Mouse (Mus musculus) thymus, postnatal 10 days (tissue): ENCODE results near the gene Phlda2.
A peak's percentile ranks its signal among the peaks of the same experiment; 100 is the strongest.
"Not testable (repeated sequence)": the region's sequence is repeated elsewhere in the genome, so short reads cannot be mapped to it uniquely, and the experiment has no call there.

Source experiments
- DNase-seq, 2 experiments: peaks; one replicate each; pipeline ENCODE4 v3.0.0; 2021; ENCODE audit warnings: low spot score in 2 of 2

The Phlda2 gene

GRCm38 (mm10) chr7:143502418-143503200 is at the start of gene Phlda2:
Gene Phlda2, minus strand, starts transcription at chr7:143503150.
- no peak for DNase-seq

GRCm38 (mm10) chr7:143549588-143550220 is 46.8 kb upstream of the Phlda2 start:
- no peak for DNase-seq

GRCm38 (mm10) chr7:143548976-143549457 is 46.1 kb upstream of the Phlda2 start, which contains the start of gene Nap1l4:
Gene Nap1l4, minus strand, starts transcription at chr7:143549106.
- DNase-seq, result peak; percentile 98

- peak; percentile 62 to 72 for DNase-seq
These were observed 45.4 kb upstream of the Phlda2 start for GRCm38 (mm10) chr7:143548231-143548961.

- DNase-seq, result no peak
These were observed 43.6 kb upstream of the Phlda2 start for GRCm38 (mm10) chr7:143546554-143546953.

GRCm38 (mm10) chr7:143544368-143544767 is 41.4 kb upstream of the Phlda2 start:
- peak; percentile 12 to 51 for DNase-seq

- no peak for DNase-seq
These were observed 35.7 kb upstream of the Phlda2 start for GRCm38 (mm10) chr7:143538671-143539070.

GRCm38 (mm10) chr7:143538229-143538628 is 35.3 kb upstream of the Phlda2 start:
- not testable (repeated sequence) for DNase-seq

- no peak for DNase-seq
These were observed 33.3 kb upstream of the Phlda2 start for GRCm38 (mm10) chr7:143536251-143536650.

- DNase-seq, result no peak
These were observed 30.3 kb upstream of the Phlda2 start for GRCm38 (mm10) chr7:143533284-143533683.

- no peak for DNase-seq
These were observed 29.5 kb upstream of the Phlda2 start for GRCm38 (mm10) chr7:143532410-143532809.

- no peak for DNase-seq
These were observed 16.4 kb upstream of the Phlda2 start for GRCm38 (mm10) chr7:143519333-143519732.

GRCm38 (mm10) chr7:143514416-143514768 is 11.4 kb upstream of the Phlda2 start:
- DNase-seq, result no peak

GRCm38 (mm10) chr7:143513763-143514415 is 10.9 kb upstream of the Phlda2 start:
- DNase-seq, result no peak

- DNase-seq, result no peak
These were observed 8.4 kb upstream of the Phlda2 start for GRCm38 (mm10) chr7:143511335-143511712.

- no peak for DNase-seq
These were observed 7.8 kb upstream of the Phlda2 start for GRCm38 (mm10) chr7:143510593-143511334.

GRCm38 (mm10) chr7:143509566-143509965 is 6.6 kb upstream of the Phlda2 start:
- no peak for DNase-seq

- DNase-seq, result peak; percentile 42 to 67
These were observed 3.7 kb upstream of the Phlda2 start for GRCm38 (mm10) chr7:143506675-143507074.

GRCm38 (mm10) chr7:143506271-143506670 is 3.3 kb upstream of the Phlda2 start:
- no peak for DNase-seq

GRCm38 (mm10) chr7:143505823-143506222 is 2.9 kb upstream of the Phlda2 start:
- peak; percentile 68 to 82 for DNase-seq

GRCm38 (mm10) chr7:143505411-143505810 is 2.5 kb upstream of the Phlda2 start:
- DNase-seq, result no peak
